In the genomic region with DNA sequence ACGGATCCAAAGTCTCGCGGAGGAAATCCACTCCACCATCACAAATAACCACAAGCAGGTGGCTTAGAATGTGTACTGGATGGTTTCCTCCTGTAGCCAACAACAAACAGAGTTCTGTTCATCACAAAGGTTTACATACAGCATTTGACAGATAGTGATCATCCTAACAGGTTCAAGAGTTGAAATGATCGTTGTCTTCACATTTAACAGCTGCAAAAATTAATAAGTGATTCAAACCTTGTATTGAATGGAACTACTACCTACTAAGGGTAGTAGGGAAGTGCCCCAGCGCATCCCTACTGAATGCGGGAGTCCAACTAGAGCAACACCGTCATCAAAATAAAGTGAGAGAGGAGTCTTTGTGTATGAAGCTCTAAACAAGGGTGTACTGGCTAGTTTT, we compare ENCODE assay signal across 8 mouse cellular contexts. TPM values are rescaled to one million over a fixed set of nuclear protein-coding genes. Genes with fewer than 3 reads are reported as not detected.
DNase-seq lines count a peak whose midpoint lies in the region; ATAC-seq and TF ChIP-seq lines count a peak whose summit lies in the region.

TSS of gene Sub1 (minus strand) at position 101 of the 400 bp plus-strand sequence.

- 90% methylated on average over 7 of the region's 7 CpGs for WGBS in heart, adult 2 months

- H3K27me3 ChIP-seq in heart, adult 2 months (ENCODE audit: control insufficient read depth, insufficient read depth, low read length) = no peaks in the 10 kb centered on the region

- H3K4me1 ChIP-seq in heart, adult 2 months (ENCODE audit: control insufficient read depth, insufficient read depth, low read length) = peaks cover 2% of the 10 kb centered on the region

- peak within 1 kb of the TSS; percentile 91 for H3K27ac ChIP-seq in heart, adult 2 months

- peaks cover 7% of the 10 kb centered on the region for H3K79me2 ChIP-seq in heart, adult 2 months (replicated peaks; ENCODE audit: control insufficient read depth, insufficient read depth, low read length)

- H3K4me3 ChIP-seq in heart, adult 2 months = peak within 1 kb of the TSS; percentile 80

- no peak for ATAC-seq in inflammation-experienced regulatory T-cells, adult 6 months
- ATAC-seq in megakaryocyte progenitor cell, adult 5-6 weeks (replicated peaks; ENCODE audit: poor library complexity) = no peak

- no peak for DNase-seq in heart, adult 2 months
- DNase-seq in heart, adult 11 months = no peak
- DNase-seq in adrenal gland, postnatal 10 days = no peak
- no peak for DNase-seq in gastrocnemius, adult 8-10 months (ENCODE audit: low spot score in 2 of 2)
- DNase-seq in embryo, embryonic 10.5 days (ENCODE audit: low spot score) = no peak
- no peak for DNase-seq in kidney, adult 18-20 months

- intact Hi-C loops in heart, adult 2 months (cut with DNase I) = loop anchor here (5.0 kb wide), 1 partner anchor 70 kb away; no protein-coding TSS in a partner anchor

- no peak for TF ChIP-seq POLR2A in heart, adult 2 months (IDR thresholded peaks at IDR 0.05; ENCODE audit: insufficient read depth, low read depth, low read length)

- peaks cover 13% of the 10 kb centered on the region for H3K36me3 ChIP-seq in heart, adult 2 months (ENCODE audit: control insufficient read depth, insufficient read depth, low read length)

- TF ChIP-seq EP300 in heart, adult 2 months (IDR thresholded peaks at IDR 0.05; ENCODE audit: insufficient read depth, low read depth, low read length) = no peak

- no peak for TF ChIP-seq CTCF in heart, adult 2 months (IDR thresholded peaks at IDR 0.05)

- peak within 1 kb of the TSS; percentile 94; the same call in 1 of the 2 replicates for H3K9ac ChIP-seq in heart, adult 2 months (ENCODE audit: low read depth, low read length)

RNA-seq across cellular contexts. Expression of gene Sub1, which starts in this region (rescaled TPM):
- total RNA-seq in heart, adult 2 months (2021) = 10 to 100 TPM; 76.8 to 90.7 TPM
- polyA plus RNA-seq in heart, adult 2 months (2012; rRNA removed) = 7.5 and 12.7 TPM in 2 replicates
- 100 to 1,000 TPM; 235 to 272 TPM for total RNA-seq in adrenal gland, postnatal 10 days (2021)
- total RNA-seq in gastrocnemius, adult 8-10 months (2022) = 100 to 1,000 TPM in 3 of 4 experiments, 10 to 100 TPM in 1; 61.6 to 136 (median 107) TPM
- polyA plus RNA-seq in inflammation-experienced regulatory T-cells, adult 6 months (2017; shearing (Covaris generic)) = 1,000 to 10,000 TPM in 1 of 3 experiments, 100 to 1,000 TPM in 2; 740 to 1,497 (median 768) TPM
- 615 and 783 TPM in 2 replicates for total RNA-seq in megakaryocyte progenitor cell, adult 5-6 weeks (2015)
- total RNA-seq in megakaryocyte progenitor cell, adult 5-6 weeks (2017) = 811 and 824 TPM in 2 replicates

Comparison
In these comparisons a context has a peak if more than half of its experiments do, and no peak if none do; other contexts are left out.
1. RNA of gene Sub1 (polyA plus RNA-seq): 740 to 1,497 TPM in inflammation-experienced regulatory T-cells, adult 6 months; 7.5 to 12.7 TPM in heart, adult 2 months; every median in the first group is over 10 times any median in the second.